Mouse (Mus musculus) cerebellum, adult 2 months (tissue): ENCODE results near the gene Commd7.

Experiments
- CTCF ChIP-seq: fragments of 200-500 bp; IDR thresholded peaks from 2 replicates; pipeline ENCODE4 v1.5.1; 2011; ENCODE audit warnings: low read depth, mild to moderate bottlenecking, control low read depth, low read length, moderate library complexity, borderline replicate concordance; ENCODE audit not compliant: insufficient read depth
- POLR2A ChIP-seq: fragments of 200-500 bp; IDR thresholded peaks from 2 replicates; pipeline ENCODE4 v1.6.1; 2011; ENCODE audit warnings: low read length, control low read depth, borderline replicate concordance; ENCODE audit not compliant: insufficient read depth

GRCm38 (mm10) chr2:153648773-153649297 is 16.3 kb upstream of the Commd7 start:
- TF ChIP-seq CTCF (no peak), POLR2A (no peak)
